Mouse (Mus musculus) gonadal fat pad, adult 2 months (tissue): Measurements from ENCODE around the gene 2810459M11Rik. TPM values are rescaled to one million over a fixed set of nuclear protein-coding genes. Genes with fewer than 3 reads are reported as not detected.
"Not testable (repeated sequence)": the region's sequence is repeated elsewhere in the genome, so short reads cannot be mapped to it uniquely, and the experiment has no call there.

Experiments
- DNase-seq: peaks from one replicate; pipeline ENCODE4 v3.0.0-alpha.2; 2012; ENCODE audit warnings: low read depth
- polyA plus RNA-seq: library from polyadenylated mRNA; depleted of rRNA; stranded (reverse); fragments of >200 nt; gene quantifications from 2 replicates; pipeline ENCODE4 v1.2.3, GENCODE M21; 2012; rRNA removed

The 2810459M11Rik gene
- polyA plus RNA-seq = 37.5 and 48.4 TPM in 2 replicates

DNA sequence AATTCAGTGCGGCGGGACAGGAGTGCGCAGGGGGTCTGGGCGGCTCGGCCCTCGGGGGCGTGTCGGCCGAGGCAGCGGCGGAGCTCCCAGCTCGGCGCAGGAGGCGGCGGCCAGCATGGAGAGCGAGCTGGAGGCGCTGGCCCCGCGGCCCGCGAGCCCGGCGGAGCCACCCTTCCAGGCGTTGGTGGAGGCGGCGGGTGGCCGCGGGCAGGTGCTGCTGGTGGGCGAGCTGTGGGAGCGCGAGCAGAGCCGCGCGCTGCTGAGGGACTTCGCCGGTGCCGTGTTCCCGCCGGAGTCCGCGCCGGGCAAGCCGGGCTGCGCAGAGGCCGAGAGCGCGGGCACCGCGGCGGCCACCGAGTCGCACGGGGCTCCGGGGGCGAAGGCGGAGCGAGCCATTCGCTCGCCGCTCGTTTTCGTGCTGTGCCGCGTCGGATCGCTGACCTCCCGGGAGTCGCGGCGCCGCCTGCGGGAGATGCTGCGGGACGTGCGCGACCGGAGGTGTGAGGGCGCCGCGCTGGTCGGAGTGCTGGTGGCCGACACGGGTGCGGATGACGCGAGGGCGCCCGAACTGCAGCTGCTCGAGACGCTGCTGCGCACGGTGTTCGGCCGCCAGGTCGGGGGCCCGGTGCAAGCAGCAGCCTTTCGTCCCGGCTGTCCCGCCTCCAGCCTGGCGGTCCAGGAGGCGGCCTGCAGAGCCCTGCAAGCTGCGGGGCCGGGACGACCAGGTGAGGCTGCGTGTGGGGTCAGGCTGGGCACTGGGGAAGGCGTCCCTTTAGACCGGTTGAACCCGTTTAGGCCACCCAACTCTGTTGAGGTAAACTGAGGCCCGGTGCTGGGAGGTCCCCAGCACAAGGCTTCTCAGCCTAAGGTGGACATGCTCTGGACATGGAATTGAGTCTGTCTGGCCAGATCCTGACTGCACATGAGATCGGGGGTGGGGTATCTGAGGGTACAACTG is at the start of gene 2810459M11Rik:
Gene 2810459M11Rik (plus strand): TSS at position 16 of the 958 bp plus-strand sequence.
- no peak for DNase-seq

DNA sequence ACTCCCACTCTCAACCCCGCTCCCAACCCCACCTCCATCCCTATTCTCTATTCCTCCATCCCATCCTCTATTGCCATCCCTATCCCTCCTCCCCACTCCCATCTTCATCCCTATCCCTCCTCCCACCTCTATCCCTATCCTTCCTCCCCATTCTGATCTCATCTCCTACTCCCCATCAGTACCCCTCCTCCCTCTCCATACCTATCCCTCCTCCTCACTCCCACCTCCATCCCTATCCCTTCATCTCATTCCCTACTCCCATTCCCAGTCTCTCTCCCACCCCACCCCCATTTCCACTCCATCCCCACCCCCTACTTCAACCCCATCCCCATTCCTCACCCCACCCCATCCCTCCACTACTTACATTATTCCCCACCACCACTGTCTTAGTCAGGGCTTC is 48.4 kb upstream of the 2810459M11Rik start:
- no peak for DNase-seq

GRCm38 (mm10) chr1:85998012-85998411 is 47.7 kb upstream of the 2810459M11Rik start:
- DNase-seq = no peak

DNA sequence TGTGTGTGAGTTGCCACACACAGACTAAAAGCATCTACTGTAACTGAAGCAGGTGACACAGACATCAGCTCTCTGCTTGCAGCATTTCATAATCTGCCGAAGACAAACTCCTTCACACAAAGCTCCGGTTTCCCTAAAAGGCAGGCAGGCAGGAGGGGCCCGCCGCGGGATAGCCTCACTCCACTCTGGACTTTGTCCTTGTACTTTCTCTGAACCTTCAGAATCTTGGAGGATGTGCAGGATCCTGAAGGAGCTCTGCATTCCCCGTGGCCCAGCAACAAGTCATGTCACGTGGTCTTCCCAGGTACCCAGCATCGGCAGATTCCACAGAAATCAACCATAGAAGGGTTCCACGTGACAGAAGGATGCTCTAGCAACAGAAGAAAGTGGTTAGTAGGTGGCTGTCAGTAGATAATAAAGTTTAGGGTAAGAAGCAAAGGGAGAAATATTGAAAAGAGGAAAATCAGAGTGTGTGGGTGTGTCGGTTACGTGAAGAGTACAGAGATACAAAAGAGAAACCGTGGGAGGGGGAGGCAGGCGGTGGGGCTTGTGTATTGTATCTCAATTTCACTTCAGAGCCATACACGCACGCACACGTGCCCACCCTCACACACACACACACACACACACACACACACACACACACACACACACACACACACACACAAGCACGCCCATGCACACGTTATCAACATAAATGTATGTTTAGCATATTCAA is 45.7 kb upstream of the 2810459M11Rik start:
- DNase-seq = no peak

DNA sequence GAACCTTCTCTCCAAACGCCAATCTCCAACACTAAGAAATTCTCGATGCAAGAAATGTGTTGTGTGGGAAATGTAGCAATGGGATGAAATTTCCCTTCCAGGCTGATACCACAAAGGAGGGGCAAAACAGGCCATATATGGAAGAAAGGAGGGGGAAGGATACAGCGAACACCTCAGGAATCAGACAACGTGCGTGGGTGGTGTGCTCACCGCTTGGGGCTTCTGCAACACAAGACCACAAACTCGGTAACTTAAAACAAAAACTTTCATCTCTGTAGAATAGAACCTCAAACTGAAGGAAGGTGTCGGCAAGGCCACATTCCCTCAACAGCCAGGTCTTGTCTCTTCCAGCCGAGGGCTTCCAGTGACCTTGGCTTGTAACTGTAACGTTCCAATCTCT is 40.1 kb upstream of the 2810459M11Rik start:
- no peak for DNase-seq

DNA sequence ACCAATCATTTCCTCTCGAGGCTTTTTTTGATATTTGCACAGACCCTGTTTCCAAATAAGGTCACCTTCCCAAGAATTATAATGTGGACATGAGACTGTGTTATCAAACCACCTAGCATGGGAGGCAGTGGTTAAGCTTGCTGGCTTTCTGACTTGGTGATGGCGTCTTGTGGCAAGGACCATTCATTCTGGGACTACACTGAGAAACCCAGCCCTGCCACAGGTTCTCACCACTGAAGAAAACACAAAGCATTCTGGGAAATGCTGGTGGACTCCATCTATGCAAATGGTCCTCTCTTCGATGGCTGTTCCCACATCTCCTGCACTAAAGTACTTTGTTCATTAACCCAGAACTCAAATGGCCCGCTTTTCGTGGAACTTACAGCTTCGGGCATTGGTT is 39.6 kb upstream of the 2810459M11Rik start:
- no peak for DNase-seq

DNA sequence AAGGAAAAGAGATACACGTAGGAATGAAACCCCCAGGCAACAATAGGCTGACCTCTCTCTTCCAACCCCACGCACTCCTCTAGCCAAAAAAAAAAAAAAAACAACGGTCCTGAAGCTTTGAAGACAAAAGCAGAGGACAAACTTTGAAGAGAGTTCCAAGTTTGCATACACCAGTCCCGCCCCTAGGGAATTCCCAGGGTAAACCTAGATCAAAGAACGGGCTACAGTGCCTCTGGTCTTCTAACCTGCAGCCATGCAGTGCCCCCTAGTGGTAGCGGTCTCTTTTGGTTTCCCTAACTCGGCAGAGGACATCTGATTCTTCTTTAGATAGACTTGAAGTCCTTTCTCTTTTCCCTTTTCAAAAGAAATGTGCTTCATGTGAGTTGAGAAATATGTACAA is 37.9 kb upstream of the 2810459M11Rik start:
- DNase-seq = no peak

- not testable (repeated sequence) for DNase-seq
These were observed 29.9 kb upstream of the 2810459M11Rik start for GRCm38 (mm10) chr1:86015758-86016157.

GRCm38 (mm10) chr1:86016516-86016915 is 29.1 kb upstream of the 2810459M11Rik start, which contains the start of gene Spata3:
Gene Spata3 (plus strand): TSS chr1:86016816.
- no peak for DNase-seq

DNA sequence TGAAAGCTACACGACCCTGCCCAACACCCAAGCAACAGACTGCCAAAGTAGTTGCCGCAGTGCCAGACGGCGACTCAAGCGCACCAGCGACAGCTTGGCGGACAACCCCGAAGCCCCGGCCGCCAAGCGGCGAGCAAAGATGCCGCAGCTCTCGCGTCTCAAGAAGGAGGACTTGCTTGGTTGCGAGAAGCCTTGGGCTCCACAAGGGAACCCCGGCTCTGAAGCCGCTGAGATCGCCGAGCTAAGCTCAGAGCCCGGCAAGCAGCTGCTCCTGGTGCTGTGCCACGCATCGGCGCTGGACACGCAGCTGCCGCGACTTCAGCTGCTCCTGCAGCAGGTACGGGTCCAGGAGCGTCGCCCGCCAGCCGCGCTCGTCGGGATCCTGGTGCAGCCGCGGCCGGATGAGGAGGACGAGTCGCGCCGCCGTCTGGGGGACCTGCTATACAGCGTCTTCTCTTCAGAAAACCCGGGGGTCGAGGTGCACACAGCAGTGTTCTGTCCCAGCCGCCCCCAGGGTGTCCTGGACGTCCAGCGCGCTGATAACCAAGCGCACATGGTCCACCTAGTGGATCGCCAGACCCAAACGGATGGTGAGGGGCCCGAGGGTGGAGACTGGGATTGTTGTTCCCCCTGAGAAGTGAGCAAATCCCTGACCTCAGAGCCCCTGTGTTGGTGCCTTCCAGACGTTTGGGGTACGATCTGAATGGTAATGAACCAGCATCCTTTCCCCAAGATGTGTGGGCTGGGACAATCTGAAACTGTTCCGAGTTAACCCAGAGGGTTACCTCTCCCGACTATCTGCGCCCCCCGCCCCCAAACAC is 27.2 kb upstream of the 2810459M11Rik start:
- DNase-seq = no peak

DNA sequence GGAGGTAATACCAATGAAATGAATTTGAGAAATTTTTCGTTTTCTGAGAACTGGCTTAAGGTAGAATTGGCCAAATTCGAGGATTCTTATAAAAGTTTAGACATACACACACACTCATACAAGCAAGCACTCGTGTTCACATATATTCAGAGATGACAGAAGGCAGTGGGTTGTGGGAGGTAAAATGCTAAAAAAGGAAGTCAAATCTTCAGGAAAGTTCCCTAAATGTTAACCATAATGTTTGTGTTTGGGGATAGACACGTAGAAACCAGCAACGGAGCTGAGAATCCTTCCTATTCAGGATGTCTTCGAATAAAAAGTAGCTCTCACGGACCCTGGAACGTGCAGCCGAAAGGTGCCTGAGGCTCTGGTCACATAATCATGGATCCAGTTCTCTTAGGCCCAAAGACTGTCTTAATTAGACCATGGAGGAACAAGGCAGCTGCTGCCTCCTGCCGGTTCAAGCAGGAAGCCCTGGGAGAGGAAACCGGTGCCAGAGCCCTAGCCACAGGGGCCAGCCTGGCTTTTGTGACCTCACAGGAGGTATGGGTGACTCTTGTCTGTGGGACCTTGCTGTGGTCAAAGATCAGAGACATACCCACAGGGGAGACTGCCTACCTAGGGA is 24.2 kb upstream of the 2810459M11Rik start:
- DNase-seq = no peak

DNA sequence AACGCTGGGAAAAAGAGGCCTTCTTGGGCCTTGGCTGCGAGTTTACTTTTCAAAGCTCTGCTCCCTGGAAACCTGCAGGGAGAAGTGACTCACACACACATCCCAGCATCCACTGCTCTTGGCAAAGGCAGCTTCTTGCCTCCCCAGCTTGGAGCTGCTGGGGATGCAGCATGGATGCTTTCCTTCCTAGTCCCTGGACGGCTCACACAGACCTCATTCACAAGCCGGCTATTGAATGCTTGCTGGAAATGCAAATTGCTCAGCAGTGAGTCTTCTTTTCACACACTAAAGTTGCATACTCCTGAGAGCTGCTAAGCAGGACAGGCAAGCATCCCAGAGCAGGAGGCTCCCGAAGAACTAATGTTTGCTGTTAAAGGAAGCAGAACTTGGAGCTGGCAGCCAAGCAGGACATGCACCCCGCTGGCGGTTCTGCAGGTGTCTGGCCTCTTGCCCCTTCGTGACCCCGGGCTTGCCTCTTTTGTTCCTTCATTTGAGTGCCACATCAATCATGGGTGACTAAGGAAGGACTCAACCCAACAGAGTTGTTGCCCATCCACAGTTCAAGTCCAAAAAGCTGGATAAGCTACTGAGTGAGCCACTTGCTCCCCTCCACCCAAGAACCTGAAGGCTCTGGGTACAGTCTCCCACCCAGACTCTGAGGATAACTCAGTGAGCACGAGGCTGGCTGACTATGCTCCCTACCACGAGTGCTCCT is 13.2 kb upstream of the 2810459M11Rik start:
- no peak for DNase-seq

- no peak for DNase-seq
These were observed 7.3 kb upstream of the 2810459M11Rik start for GRCm38 (mm10) chr1:86038191-86038951.

DNA sequence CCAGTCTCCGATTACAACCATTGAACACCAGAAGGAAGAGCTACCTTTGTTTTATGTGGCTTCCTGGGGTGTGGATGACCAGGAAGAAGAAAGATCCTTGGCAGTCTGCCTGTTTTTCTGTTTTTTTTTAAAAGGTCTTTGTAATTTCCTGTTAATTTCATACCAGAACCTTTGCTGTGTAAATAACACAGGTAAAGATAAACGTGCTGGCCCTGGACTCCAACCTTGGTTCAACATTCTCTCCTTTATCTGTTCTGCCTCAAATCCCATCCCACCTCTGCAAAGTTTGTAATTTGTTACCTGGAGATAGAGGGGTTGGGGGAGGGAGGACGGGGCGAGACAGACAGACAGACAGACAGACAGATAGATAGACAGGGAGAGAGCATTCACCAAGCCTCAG is 5.5 kb upstream of the 2810459M11Rik start:
- DNase-seq = no peak

DNA sequence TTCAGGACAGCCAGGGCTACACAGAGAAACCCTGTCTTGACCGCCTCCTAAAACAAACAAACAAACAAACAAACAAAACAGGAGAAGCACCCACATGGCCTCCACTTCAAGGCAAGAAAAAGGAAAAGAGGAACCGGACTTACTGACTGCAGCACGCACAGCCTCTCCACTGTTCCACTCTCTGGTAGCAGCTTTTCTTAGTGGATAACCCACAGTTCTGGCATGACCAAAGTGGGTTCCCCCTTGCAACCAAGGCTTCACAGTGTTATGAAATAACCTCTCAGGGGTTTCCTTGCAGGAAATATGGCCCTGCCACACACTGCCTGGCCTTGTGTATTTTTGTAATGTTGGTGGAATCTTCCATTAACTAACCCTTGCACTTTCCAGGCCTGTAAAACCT is 4.8 kb upstream of the 2810459M11Rik start:
- DNase-seq = no peak

GRCm38 (mm10) chr1:86045056-86045455 is 607 bp upstream of the 2810459M11Rik start:
- DNase-seq = no peak

DNA sequence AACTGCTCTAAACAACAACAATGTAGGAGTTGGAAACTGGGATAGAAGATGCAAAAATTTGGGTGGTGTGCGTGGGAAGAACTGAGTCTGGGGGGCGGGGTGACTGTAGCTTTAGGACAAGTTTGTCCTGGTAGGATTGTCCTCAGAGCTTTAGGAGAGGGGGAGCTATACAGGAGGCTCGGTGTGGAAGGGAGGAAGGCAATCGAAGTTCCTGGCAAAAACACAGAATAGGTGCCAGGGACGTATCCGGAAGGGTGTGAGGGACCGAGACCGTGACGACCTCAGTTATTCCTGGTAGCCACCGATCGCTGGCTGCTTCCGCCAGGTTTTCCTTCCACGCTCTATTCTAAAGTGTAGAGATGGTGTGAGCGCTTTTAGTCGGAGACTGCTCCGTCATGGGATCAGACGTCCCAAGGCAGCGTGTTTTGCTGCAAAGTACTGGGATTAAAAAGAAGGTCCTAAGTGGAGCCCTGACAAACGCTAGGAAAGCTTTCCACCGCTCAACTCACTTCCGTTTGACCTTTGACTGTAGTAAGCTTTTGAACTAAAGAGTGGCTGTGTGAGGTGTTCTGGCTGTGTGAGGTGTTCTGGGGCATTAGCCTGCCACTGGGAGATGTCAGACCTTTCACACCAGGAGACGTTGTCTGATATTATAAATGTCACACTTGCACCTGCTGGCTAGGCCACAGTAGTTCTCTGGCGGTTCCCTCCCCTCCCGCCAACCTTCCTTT is 1.3 kb downstream of the 2810459M11Rik start:
- no peak for DNase-seq

DNA sequence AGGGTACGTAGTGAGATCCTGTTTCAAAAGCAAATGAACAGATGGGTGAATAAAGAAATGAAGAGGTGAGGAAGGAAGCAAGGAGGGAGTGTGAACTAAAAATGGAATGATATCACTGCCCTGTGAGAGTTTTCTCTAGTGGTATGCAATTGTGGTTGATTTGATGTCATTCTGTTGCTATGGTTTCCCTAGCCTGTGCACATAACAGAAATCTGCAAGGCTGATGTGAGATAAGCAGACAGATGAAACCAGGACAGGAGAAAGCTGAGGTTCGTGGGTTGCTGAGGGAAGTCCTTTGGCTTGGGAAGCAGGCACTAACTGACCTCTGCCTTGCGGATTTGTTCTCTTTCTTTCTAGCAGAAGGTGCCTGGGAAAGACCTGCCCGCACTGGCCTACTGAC is 2.6 kb downstream of the 2810459M11Rik start:
- DNase-seq = no peak

DNA sequence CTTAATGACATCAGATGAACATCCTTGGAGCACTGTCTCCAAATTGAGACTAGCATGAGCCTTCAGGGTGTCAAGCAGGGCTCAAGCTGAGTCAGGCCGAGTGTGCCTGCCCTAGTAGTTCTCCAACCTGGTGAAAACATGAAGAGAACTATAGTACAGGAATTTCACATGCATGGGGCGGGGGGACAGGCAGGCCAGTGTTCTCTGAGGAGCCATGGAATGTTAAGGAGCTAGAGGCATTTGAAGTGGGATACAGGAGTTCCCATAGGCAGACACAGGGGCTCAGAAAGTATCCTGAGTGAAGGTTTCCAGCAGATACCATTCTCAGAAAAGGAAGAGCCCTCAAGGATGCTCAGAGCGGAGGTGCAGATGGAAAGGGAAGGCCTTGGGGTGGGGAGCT is 3.1 kb downstream of the 2810459M11Rik start:
- DNase-seq = no peak
